Mouse (Mus musculus) right cerebral cortex, postnatal 36 days (tissue): ENCODE data around the gene Crtam.

Source experiments
- DNase-seq, 2 experiments: peaks; one replicate each; pipeline ENCODE4 v3.0.0; 2022; ENCODE audit warnings: low spot score in 2 of 2, mixed read lengths in 1 of 2

Gene Crtam

DNA sequence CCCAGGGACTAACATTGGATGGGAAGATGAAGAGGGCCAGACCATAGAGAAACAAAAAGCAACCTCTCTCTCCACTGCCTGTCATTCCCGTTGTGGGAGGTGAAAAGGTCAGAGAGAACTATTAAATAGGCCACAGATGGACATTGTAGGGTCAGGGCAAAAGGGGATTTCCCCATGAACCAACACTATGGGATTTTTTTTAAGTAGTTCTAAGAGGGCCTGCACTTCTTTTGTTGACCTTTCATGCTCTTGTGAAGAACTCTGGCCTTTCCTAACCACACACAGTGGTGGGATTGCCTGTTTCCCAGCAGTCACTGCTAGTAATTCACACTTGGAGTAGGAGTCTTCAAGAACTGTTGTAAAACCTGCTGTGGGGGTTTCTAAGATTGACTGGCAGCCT, 3.4 kb upstream of the Crtam start:
- DNase-seq = no peak

DNA sequence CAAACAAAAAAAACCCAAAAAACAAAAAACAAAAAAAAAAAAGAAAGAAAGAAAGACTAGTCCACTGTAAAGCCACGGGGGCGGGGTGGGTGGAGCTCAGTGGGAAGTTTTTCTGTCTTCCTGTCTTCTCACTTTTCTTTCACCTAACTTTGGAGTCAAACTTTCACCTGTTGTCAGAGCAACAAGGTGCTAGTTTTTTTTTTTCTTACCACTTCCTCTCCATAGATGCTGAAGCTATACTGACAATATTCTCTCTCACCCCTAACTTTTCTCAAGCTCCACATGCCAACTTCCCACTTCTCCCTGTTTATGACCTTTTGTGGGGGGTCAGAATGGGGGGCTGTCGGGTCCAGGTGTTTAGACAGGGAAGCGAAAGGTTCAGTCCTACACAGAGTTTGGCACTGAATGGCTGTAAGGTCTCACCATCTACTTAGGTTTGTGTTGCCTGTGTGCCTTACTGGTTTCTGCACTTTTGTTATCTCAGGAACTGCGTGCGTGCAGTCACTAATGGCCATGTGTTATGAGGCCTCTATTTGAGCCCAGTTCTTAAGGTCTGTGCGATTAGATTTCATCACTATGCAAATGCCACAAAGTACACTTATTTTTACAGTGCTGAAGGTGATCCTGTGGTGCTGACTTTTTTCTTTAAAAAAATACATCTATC, 7.2 kb downstream of the Crtam start:
- no peak for DNase-seq

DNA sequence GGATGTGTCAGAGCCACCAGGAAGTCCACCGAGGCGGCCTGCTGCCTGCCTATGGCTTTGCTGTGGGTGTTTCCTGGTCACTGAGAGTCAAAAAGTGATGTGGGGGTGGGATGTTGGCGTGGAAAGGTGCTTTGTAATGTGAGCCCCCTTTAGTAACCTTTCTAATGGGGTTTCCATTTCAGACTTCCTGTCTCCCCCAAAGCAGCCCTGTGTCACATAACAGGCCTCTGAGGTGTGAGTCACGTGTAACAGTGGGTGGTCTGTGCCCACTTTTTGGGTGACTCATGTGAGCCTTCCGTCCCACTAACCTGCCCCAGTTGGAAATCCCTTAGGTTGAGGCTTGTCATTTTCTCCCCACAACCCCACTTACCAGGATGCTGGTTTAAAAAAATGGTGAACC, 10.4 kb downstream of the Crtam start:
- DNase-seq = no peak

DNA sequence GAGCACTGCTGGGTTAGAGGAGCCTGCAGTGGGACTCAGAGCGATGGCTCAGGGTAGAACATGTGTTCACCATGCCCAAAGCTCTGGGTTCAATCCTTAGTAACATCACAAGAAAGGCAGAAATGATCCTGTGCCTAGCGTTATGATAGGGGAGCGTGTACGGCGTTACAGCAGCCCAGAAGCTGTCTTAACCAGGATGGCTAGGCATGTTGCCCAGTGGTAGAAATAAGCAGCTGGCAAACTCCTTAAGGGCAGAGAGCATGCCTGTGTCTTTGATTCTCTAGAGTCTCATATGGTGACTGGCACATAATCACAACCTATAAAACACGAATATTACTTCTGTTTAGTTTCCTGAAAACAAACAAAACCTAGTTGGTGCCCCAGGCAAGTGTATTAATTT, 12.9 kb downstream of the Crtam start:
- DNase-seq = no peak

DNA sequence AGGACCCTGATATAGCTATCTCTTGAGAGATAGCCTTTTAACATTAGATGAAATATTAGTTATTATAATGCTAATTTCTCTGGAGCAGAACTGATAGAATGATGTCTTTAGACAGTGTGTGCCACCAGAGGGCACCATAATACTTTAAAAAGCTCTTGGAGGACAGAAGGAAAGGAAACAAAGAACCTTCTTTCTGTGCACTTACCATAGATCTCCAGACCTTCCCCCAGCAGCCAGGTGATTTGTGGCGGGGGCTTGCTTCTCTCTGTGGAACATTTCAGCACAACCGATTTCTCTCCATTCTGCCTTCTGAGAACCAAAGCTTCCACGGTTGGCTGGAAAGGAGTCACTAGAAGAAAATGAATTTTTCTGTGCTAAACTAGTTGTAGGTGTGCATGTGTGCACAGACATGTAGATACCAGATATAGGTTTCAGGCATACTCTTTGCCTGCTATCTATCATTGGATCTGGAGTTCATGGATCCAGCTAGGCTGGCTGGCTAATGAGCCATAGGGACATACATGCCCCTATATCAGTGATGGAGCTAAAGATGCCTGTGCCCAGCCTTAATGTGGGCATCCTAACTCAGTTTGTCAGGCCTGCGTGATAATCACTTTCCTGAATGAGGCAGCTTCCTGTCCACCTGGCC, 14.4 kb downstream of the Crtam start:
- DNase-seq = peak; percentile 17 to 23

DNA sequence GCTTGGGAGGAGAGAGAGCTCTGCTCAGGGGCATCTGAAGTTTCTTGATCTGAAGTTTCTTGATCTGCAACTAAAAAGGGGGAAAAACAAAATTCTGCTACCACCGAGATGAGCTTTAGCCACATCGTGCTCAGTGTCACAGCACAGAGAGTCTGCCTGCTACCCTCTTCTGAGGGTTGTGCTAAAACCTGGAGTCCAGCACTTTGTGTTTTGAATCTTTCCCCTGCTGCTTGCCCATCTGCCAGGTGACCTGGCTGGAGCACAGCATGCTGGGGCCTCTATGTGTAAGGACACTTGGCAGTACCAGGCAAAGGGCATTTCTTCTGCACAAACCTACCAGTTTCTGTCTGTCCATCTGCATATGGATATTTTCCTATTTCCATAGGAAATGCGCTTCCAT, 20.1 kb downstream of the Crtam start:
- DNase-seq = no peak

GRCm38 (mm10) chr9:40983758-40984157, 20.7 kb downstream of the Crtam start:
- DNase-seq = no peak

DNA sequence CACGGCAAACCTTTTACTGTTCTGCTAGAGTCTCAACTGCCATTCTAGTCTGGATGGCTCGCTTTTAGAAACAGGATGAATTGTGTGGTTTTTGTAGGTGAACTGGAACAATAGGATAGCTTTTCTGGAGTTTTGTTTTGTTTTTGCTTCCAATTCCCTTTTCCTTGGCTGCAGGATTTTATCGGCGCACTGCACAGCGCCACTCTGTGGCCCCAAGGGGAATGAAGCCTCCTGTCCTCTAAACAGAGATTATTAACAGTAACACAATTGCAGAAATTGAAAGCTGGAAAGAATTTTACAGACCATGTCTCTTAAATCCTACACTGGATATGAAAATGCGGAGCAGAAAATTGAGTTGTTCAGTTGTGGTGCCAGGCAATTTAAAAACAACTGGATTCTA, 21.9 kb downstream of the Crtam start:
- DNase-seq = no peak

DNA sequence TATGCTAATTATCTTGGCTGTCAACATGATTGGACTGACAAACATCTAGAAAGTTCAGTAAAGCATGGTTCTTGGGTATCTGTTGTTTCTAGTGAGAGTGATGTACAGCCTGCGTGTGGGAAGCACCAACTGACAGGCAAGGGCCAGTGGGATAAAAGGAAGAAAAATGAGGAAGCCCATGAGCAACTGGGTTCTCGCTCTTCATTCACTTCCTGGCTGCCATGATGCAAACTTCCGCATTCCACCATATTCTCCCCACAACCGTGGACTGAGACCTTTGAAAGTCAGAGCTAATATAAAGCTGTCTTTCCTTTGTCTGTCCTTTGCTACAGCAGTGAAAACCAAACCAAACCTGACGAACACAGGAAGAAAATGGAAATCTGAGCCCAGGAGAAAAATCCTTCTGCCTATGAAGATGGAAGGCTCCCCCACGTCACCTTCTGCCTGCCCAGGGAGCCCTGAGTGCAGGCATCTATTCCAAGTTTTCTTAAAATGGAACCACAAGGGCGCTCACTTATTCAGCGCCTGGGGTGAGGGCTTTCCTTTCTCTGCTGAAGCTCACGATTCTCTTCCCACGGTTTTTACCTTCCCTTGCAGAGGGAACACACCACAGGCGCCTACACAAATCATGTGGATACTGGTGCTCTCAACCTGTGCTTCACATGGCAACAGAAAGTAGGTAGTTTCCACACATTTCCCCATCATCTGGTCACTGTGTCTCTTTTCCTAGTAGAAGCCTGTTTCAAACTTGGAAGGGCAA, 30.2 kb downstream of the Crtam start:
- DNase-seq = peak; percentile 16 to 18

- DNase-seq = no peak
These were observed 40.1 kb downstream of the Crtam start for GRCm38 (mm10) chr9:40964418-40964714.

- DNase-seq = no peak
These were observed 40.6 kb downstream of the Crtam start, which contains the start of gene Jhy for GRCm38 (mm10) chr9:40963586-40964417. Jhy (minus strand) TSS chr9:40964118.

GRCm38 (mm10) chr9:40961401-40961800, 43.0 kb downstream of the Crtam start:
- DNase-seq = no peak

DNA sequence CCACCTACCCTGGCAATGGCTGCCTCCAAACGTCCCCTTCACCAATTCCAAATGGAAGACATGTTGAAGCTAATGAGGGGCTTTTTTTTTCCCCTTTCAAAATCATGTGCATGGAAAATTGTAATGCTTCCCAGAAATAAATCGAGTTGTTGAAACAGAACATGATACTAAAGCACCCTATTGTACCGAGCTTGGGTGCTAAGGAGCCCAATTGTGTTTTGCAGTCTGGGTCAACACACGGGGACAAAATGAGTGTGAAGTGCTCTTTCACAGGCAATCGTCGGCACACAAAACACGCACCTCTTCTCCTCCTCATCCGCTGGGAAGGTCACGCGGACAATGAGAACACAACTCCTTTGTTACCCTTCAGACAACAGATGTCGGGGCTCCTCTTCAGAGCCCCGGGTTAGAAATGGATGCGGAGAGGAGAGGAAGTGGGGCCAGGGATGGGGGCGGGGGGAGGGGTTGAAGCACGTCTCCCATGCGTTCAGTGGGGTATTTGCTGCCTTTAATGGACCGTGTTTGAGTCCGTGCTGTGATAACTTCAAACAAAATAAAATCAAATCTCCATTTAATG, 55.3 kb downstream of the Crtam start:
- DNase-seq = no peak

GRCm38 (mm10) chr9:40948473-40948872, 56.0 kb downstream of the Crtam start:
- DNase-seq = no peak

DNA sequence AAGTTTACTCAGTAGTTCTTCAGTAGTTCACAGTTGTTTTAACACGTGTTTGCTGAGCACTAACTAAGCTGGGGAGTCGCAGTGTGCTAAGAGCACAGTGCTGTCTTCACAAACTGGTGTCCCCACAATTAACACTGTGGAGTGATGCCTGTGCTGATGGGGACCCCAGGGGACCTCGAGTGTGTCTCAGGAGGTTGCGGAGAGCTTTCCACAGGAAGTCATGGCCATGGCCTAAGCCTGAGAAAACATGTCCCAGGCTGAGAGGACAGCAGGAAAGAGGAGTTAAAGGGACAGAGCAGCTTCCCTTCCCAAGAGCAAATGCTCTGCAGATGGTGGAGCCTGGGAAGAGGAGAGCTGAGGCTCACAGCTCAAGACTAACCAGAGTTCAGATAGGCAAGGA, 57.3 kb downstream of the Crtam start:
- DNase-seq = no peak

DNA sequence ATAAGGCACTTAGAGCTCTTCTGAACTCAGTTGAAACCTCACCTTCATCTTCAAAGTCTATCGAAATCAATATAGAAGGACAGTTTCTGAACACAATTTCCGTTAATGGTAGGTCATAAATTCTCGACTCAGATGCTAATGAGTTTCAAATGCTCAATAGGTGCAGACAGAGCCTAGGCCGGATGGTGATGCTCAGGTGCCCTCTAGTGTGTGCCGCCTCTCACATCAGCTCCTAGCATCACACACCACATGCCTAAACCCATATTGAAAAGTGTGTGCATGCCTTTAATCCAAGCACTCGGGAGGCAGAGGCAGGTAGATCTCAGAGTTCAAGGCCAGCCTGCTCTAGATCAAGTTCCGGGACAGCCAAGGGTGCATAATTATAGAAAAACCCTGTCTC, 67.0 kb downstream of the Crtam start:
- DNase-seq = no peak

DNA sequence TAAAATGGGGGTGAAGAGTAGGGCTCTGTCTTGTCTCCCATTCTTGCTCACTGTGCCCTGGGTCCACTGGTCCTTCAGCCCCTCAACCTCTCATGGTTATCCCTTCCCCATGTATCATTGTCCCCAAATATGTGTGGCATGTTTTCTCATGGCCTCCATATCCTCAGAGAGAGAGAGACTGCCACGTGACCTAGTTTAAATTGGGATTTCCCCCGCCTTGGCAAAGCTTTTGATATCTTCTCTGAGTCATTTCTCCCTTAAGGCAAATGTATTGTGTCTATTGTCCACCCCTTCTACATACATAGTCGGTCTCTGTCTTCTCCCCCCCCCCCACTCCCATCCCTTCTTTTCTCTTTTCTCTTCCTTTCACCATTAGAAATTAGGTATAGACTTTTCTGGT, 71.1 kb downstream of the Crtam start:
- no peak for DNase-seq

- DNase-seq = no peak
These were observed 77.0 kb downstream of the Crtam start for GRCm38 (mm10) chr9:40927351-40927980.
